Mouse (Mus musculus) gastrocnemius, adult 8-10 months (tissue): ENCODE measurements around the gene Arhgef6. TPM values are rescaled to one million over a fixed set of nuclear protein-coding genes. Genes with fewer than 3 reads are reported as not detected.

Source experiments
- DNase-seq, 2 experiments: peaks; one replicate each; pipeline ENCODE4 v3.0.0; 2022; ENCODE audit warnings: low spot score in 2 of 2
- total RNA-seq, 4 experiments: library from RNA; stranded (reverse); gene quantifications; 2 replicates each; pipeline ENCODE4 v1.2.4; 2022

Gene Arhgef6
- total RNA-seq, 4 experiments from 2014 or later = 49.8 to 54.1 (median 52.0) TPM

- no peak for DNase-seq
These were observed 140.5 kb downstream of the Arhgef6 start for GRCm38 (mm10) chrX:57198036-57198435.

- DNase-seq = no peak
These were observed 142.2 kb downstream of the Arhgef6 start for GRCm38 (mm10) chrX:57196319-57196718.

- DNase-seq = no peak
These were observed 149.2 kb downstream of the Arhgef6 start for GRCm38 (mm10) chrX:57189335-57189734.

GRCm38 (mm10) chrX:57187301-57187700 is 151.2 kb downstream of the Arhgef6 start:
- DNase-seq = no peak

GRCm38 (mm10) chrX:57183359-57183758 is 155.2 kb downstream of the Arhgef6 start:
- DNase-seq = no peak

- no peak for DNase-seq
These were observed 156.1 kb downstream of the Arhgef6 start for GRCm38 (mm10) chrX:57182470-57182869.

Other genes starting within 250 kb of the Arhgef6 start
- not detected for gene Cd40lg, start 126.6 kb downstream of the Arhgef6 start, total RNA-seq
- gene Rbmx, start 54.3 kb upstream of the Arhgef6 start, total RNA-seq = 10 to 100 TPM; 10.7 to 13.8 (median 11.9) TPM
- not detected for gene Gm364, start 70.4 kb upstream of the Arhgef6 start, total RNA-seq
- not detected for gene Gpr101, start 165.0 kb upstream of the Arhgef6 start, total RNA-seq